Mouse (Mus musculus) cerebellum, postnatal 4 days (tissue): ENCODE measurements around the gene Hes5.

Source experiments
- DNase-seq, 2 experiments: peaks; one replicate each; pipeline ENCODE4 v3.0.0; 2022; ENCODE audit warnings: low spot score in 2 of 2, mixed read lengths in 1 of 2

Gene Hes5

GRCm38 (mm10) chr4:154964581-154965235 lies 4.0 kb downstream of the Hes5 start:
- no peak for DNase-seq

- DNase-seq: no peak
Measured at GRCm38 (mm10) chr4:154965856-154966255, 5.1 kb downstream of the Hes5 start.

GRCm38 (mm10) chr4:154967173-154967572 lies 6.5 kb downstream of the Hes5 start:
- peak in 1 of 2 experiments; percentile 71 for DNase-seq

GRCm38 (mm10) chr4:154972546-154972945 lies 11.8 kb downstream of the Hes5 start:
- DNase-seq: no peak

- DNase-seq: no peak
Measured at GRCm38 (mm10) chr4:154974163-154974611, 13.5 kb downstream of the Hes5 start.

GRCm38 (mm10) chr4:154980110-154980509 lies 19.4 kb downstream of the Hes5 start:
- DNase-seq: no peak

GRCm38 (mm10) chr4:154981076-154981475 lies 20.4 kb downstream of the Hes5 start:
- DNase-seq: no peak

GRCm38 (mm10) chr4:154981530-154981929 lies 20.8 kb downstream of the Hes5 start:
- peak in 1 of 2 experiments; percentile 76 for DNase-seq

GRCm38 (mm10) chr4:154982247-154983120 lies 21.8 kb downstream of the Hes5 start:
- no peak for DNase-seq

- no peak for DNase-seq
Measured at GRCm38 (mm10) chr4:154983767-154984166, 23.0 kb downstream of the Hes5 start.

- no peak for DNase-seq
Measured at GRCm38 (mm10) chr4:154985151-154985777, 24.5 kb downstream of the Hes5 start.

GRCm38 (mm10) chr4:154986096-154986495 lies 25.4 kb downstream of the Hes5 start:
- peak in 1 of 2 experiments; percentile 80 for DNase-seq

GRCm38 (mm10) chr4:154986750-154987149 lies 26.0 kb downstream of the Hes5 start:
- DNase-seq: no peak

GRCm38 (mm10) chr4:154994876-154995275 lies 34.2 kb downstream of the Hes5 start:
- DNase-seq: no peak

GRCm38 (mm10) chr4:154996572-154997154 lies 35.9 kb downstream of the Hes5 start:
- DNase-seq: no peak

- no peak for DNase-seq
Measured at GRCm38 (mm10) chr4:154999379-154999778, 38.7 kb downstream of the Hes5 start.

GRCm38 (mm10) chr4:155005278-155005677 lies 44.6 kb downstream of the Hes5 start:
- no peak for DNase-seq

GRCm38 (mm10) chr4:155006296-155006695 lies 45.6 kb downstream of the Hes5 start:
- no peak for DNase-seq

- DNase-seq: no peak
Measured at GRCm38 (mm10) chr4:155007641-155008040, 46.9 kb downstream of the Hes5 start.

GRCm38 (mm10) chr4:155008075-155008474 lies 47.4 kb downstream of the Hes5 start:
- no peak for DNase-seq

GRCm38 (mm10) chr4:155009216-155009615 lies 48.5 kb downstream of the Hes5 start:
- no peak for DNase-seq

- DNase-seq: peak; percentile 36 to 84
Measured at GRCm38 (mm10) chr4:155010870-155011269, 50.1 kb downstream of the Hes5 start.
